In genomic region chr7:46665236-46665635, GRCm38 (mm10) we compare ENCODE assay signal across 9 mouse cellular contexts. TPM values are rescaled to one million over a fixed set of nuclear protein-coding genes. Genes with fewer than 3 reads are reported as not detected.
DNase-seq lines count a peak whose midpoint lies in the region; ATAC-seq lines count a peak whose summit lies in the region.
"Had no signal": no experiment of that assay in that cellular context is flagged by ENCODE, and none has a peak within 500 bp of the region (broad histone marks: within the 10 kb centered on the region; RNA-seq: fewer than 3 reads in every experiment).

No protein-coding gene starts in this region.

- no peak overlapping the region for H3K4me3 ChIP-seq in midbrain, embryonic 11.5 days (ENCODE audit: low read depth, low read length)
- H3K4me3 ChIP-seq in midbrain, embryonic 15.5 days: no peak overlapping the region

- H3K27me3 ChIP-seq in midbrain, embryonic 11.5 days (ENCODE audit: control insufficient read depth, insufficient read depth, low read length): peaks cover 8% of the 10 kb centered on the region; the same call in 1 of the 2 replicates
- H3K27me3 ChIP-seq in midbrain, embryonic 15.5 days (replicated peaks): peaks cover 17% of the 10 kb centered on the region

- H3K9me3 ChIP-seq in midbrain, embryonic 11.5 days (ENCODE audit: control insufficient read depth, low read length): no peaks in the 10 kb centered on the region
- H3K9me3 ChIP-seq in midbrain, embryonic 15.5 days: no peaks in the 10 kb centered on the region

- H3K4me2 ChIP-seq in midbrain, embryonic 11.5 days: no peak overlapping the region
- no peak overlapping the region for H3K4me2 ChIP-seq in midbrain, embryonic 15.5 days

- H3K36me3 ChIP-seq in midbrain, embryonic 11.5 days (ENCODE audit: control insufficient read depth, insufficient read depth, low read length): no peaks in the 10 kb centered on the region
- H3K36me3 ChIP-seq in midbrain, embryonic 15.5 days (replicated peaks): no peaks in the 10 kb centered on the region

- no peak overlapping the region for H3K9ac ChIP-seq in midbrain, embryonic 11.5 days (ENCODE audit: low read length)
- H3K9ac ChIP-seq in midbrain, embryonic 15.5 days: no peak overlapping the region

- 35% methylated on average over 9 of the region's 9 CpGs for WGBS in midbrain, embryonic 11.5 days
- WGBS in midbrain, embryonic 15.5 days: 39% methylated on average over 9 of the region's 9 CpGs

- peaks cover 9% of the 10 kb centered on the region for H3K4me1 ChIP-seq in midbrain, embryonic 11.5 days (ENCODE audit: control insufficient read depth, insufficient read depth, low read length)
- H3K4me1 ChIP-seq in midbrain, embryonic 15.5 days: peaks cover 14% of the 10 kb centered on the region

- peak; percentile 12 for DNase-seq in gastrocnemius, adult 18-20 months (ENCODE audit: low spot score)
- no peak for DNase-seq in gastrocnemius, postnatal 25 days
- DNase-seq in midbrain, embryonic 11.5 days (ENCODE audit: low spot score, missing footprints): peak; percentile 92
- peak; percentile 53 for DNase-seq in adrenal gland, postnatal 10 days
- peak; percentile 53 for DNase-seq in forelimb bud, embryonic 11.5 days (ENCODE audit: low read depth, low spot score)
- DNase-seq in retina, embryonic 14.5 days (ENCODE audit: low spot score): peak; percentile 71
- no peak for DNase-seq in urinary bladder, postnatal 14 days (ENCODE audit: low spot score)

- no peak for ATAC-seq in midbrain, embryonic 11.5 days (ENCODE audit: low FRiP score)
- ATAC-seq in midbrain, embryonic 15.5 days (replicated peaks): no peak

- H3K27ac ChIP-seq in midbrain, embryonic 11.5 days (ENCODE audit: low read depth, low read length): no peak overlapping the region
- H3K27ac ChIP-seq in midbrain, embryonic 15.5 days: no peak overlapping the region

RNA-seq across cellular contexts. Expression of gene Tph1, which starts 7.1 kb away (rescaled TPM):
- total RNA-seq in gastrocnemius, adult 18-20 months (2021): under 1 TPM; 0.21 to 0.41 TPM
- total RNA-seq in gastrocnemius, postnatal 25 days (2021): 1 to 10 TPM in 1 of 2 experiments, under 1 TPM in 1; 0.88 to 1.0 TPM
- 0.21 and 0.59 TPM in 2 replicates for polyA plus RNA-seq in midbrain, embryonic 11.5 days (2014; fragmentation: Nextera tagmentation; extraction: Ambion mirVana)
- polyA plus RNA-seq in midbrain, embryonic 15.5 days (2015; fragmentation: Nextera tagmentation; extraction: Ambion mirVana): 0.78 and 0.80 TPM in 2 replicates
- not detected for total RNA-seq in adrenal gland, postnatal 10 days (2021)

RNA-seq across cellular contexts. Expression of gene Sergef, which starts 25.6 kb away (rescaled TPM):
- 1 to 10 TPM; 3.9 to 4.3 TPM for total RNA-seq in gastrocnemius, adult 18-20 months (2021)
- total RNA-seq in gastrocnemius, postnatal 25 days (2021): 1 to 10 TPM; 3.9 to 4.6 TPM
- 14.3 and 15.7 TPM in 2 replicates for polyA plus RNA-seq in midbrain, embryonic 11.5 days (2014; fragmentation: Nextera tagmentation; extraction: Ambion mirVana)
- 42.9 and 45.6 TPM in 2 replicates for polyA plus RNA-seq in midbrain, embryonic 15.5 days (2015; fragmentation: Nextera tagmentation; extraction: Ambion mirVana)
- total RNA-seq in adrenal gland, postnatal 10 days (2021): 10 to 100 TPM in 1 of 2 experiments, 1 to 10 TPM in 1; 9.7 to 14.4 TPM

RNA-seq across cellular contexts. Expression of gene Saal1, which starts 45.2 kb away (rescaled TPM):
- 1 to 10 TPM; 2.7 to 3.0 TPM for total RNA-seq in gastrocnemius, adult 18-20 months (2021)
- 1 to 10 TPM; 2.7 TPM for total RNA-seq in gastrocnemius, postnatal 25 days (2021)
- polyA plus RNA-seq in midbrain, embryonic 11.5 days (2014; fragmentation: Nextera tagmentation; extraction: Ambion mirVana): 42.4 and 44.1 TPM in 2 replicates
- polyA plus RNA-seq in midbrain, embryonic 15.5 days (2015; fragmentation: Nextera tagmentation; extraction: Ambion mirVana): 13.3 and 13.9 TPM in 2 replicates
- 10 to 100 TPM; 10.1 to 10.2 TPM for total RNA-seq in adrenal gland, postnatal 10 days (2021)

RNA-seq across cellular contexts. Expression of gene Saa3, which starts 50.3 kb away (rescaled TPM):
- total RNA-seq in gastrocnemius, adult 18-20 months (2021): not detected
- not detected for total RNA-seq in gastrocnemius, postnatal 25 days (2021)
- polyA plus RNA-seq in midbrain, embryonic 11.5 days (2014; fragmentation: Nextera tagmentation; extraction: Ambion mirVana): 0.07 TPM in 1 of 2 replicates, not detected in the other
- 0.15 TPM in 1 of 2 replicates, not detected in the other for polyA plus RNA-seq in midbrain, embryonic 15.5 days (2015; fragmentation: Nextera tagmentation; extraction: Ambion mirVana)
- 1 to 10 TPM in 1 of 2 experiments, not detected in 1; 1.2 TPM for total RNA-seq in adrenal gland, postnatal 10 days (2021)
- total RNA-seq: left cerebral cortex, adult 18-20 months had no signal

Comparison
In these comparisons a context has a peak if more than half of its experiments do, and no peak if none do; other contexts are left out.
1. DNase-seq: peak in gastrocnemius, adult 18-20 months (single experiment), midbrain, embryonic 11.5 days (single experiment), adrenal gland, postnatal 10 days (single experiment), forelimb bud, embryonic 11.5 days (single experiment) and retina, embryonic 14.5 days (single experiment); none in gastrocnemius, postnatal 25 days (single experiment) and urinary bladder, postnatal 14 days (single experiment).